Mouse (Mus musculus): Measurements from ENCODE around the gene Itgam. TPM values are rescaled to one million over a fixed set of nuclear protein-coding genes. Genes with fewer than 3 reads are reported as not detected.

Itgam gene
- polyA plus RNA-seq, 1 experiment from 2014 or later = 0.22 TPM

DNA sequence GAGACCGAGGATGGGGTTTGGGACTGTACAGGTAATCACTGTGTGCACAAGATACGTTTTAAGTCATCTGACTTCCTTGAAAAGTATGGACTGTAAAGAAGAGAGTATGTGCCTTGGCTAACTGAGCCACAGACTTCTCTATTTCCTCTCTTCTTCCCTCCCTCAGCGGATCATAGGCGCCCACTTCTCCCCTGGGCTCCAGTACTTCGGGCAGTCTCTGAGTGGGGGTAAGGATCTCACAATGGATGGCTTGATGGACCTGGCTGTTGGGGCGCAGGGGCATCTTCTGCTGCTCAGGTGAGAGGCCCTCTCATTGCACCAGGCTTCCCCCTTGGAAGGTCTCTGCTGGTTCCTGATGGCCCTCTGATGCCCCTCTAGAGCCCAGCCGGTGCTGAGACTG lies 45.0 kb downstream of the Itgam start:
- Histone ChIP-seq H3K27me3 (replicated peaks; ENCODE audit: control insufficient read depth, insufficient read depth, low read length) (no peaks in the 10 kb centered on the region), H3K4me2 (ENCODE audit: low read length) (no peak overlapping the region), H3K36me3 (ENCODE audit: control insufficient read depth, insufficient read depth, low read length) (no peaks in the 10 kb centered on the region), H3K9me3 (replicated peaks; ENCODE audit: control insufficient read depth, low read length) (no peaks in the 10 kb centered on the region), H3K27ac (ENCODE audit: low read depth, low read length) (no peak overlapping the region), H3K9ac (ENCODE audit: low read length) (no peak overlapping the region), H3K4me1 (ENCODE audit: control insufficient read depth, insufficient read depth, low read length) (no peaks in the 10 kb centered on the region), H3K4me3 (ENCODE audit: low read depth, low read length) (no peak overlapping the region)
- 88% methylated on average over 7 of the region's 7 CpGs for WGBS
- ATAC-seq (no peak), DNase-seq (ENCODE audit: low spot score) (no peak)

DNA sequence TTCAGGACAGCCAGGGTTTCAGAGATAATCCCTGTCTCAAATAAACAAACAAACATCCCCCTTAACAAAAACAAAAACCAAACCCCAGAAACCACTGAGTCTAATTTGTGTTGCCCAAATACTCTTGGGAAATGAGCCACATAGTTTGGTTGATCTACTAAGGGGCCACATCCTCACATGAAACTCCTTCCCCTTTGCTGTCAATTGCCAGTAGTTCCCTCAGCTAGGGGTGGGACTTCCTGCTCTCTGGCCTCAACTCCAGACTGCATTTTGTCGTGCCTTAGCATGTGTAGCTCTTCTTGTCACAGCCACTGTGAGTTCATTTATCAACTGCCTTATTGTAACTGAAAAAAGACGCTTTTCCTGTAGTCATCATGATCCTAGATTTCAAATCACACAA lies 47.9 kb downstream of the Itgam start:
- H3K36me3 ChIP-seq (ENCODE audit: control insufficient read depth, insufficient read depth, low read length) = no peaks in the 10 kb centered on the region
- H3K9me3 ChIP-seq (replicated peaks; ENCODE audit: control insufficient read depth, low read length) = no peaks in the 10 kb centered on the region
- ATAC-seq (no peak), DNase-seq (ENCODE audit: low spot score) (no peak)
- H3K27me3 ChIP-seq (replicated peaks; ENCODE audit: control insufficient read depth, insufficient read depth, low read length) = no peaks in the 10 kb centered on the region
- WGBS = 66% methylated on average over 2 of the region's 2 CpGs
- H3K4me2 ChIP-seq (ENCODE audit: low read length) = no peak overlapping the region
- no peaks in the 10 kb centered on the region for H3K4me1 ChIP-seq (ENCODE audit: control insufficient read depth, insufficient read depth, low read length)
- H3K27ac ChIP-seq (ENCODE audit: low read depth, low read length) = no peak overlapping the region
- H3K9ac ChIP-seq (ENCODE audit: low read length) = no peak overlapping the region
- no peak overlapping the region for H3K4me3 ChIP-seq (ENCODE audit: low read depth, low read length)

DNA sequence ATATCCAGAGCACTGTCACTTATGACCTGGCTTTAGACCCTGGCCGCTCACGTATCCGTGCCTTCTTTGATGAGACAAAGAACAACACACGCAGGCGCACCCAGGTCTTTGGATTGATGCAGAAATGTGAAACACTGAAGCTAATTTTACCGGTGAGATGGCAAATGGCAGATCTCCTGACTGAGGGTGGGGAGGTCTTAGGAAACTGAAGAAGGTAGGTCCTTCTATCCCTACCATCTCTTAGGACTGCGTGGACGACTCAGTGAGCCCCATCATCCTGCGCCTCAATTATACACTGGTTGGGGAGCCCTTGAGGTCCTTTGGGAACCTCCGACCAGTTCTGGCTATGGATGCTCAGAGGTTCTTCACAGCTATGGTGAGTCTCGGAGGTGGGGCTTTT lies 49.7 kb downstream of the Itgam start:
- WGBS = 92% methylated on average over 11 of the region's 11 CpGs
- Histone ChIP-seq H3K4me2 (ENCODE audit: low read length) (no peak overlapping the region), H3K9me3 (replicated peaks; ENCODE audit: control insufficient read depth, low read length) (no peaks in the 10 kb centered on the region), H3K4me1 (ENCODE audit: control insufficient read depth, insufficient read depth, low read length) (no peaks in the 10 kb centered on the region), H3K9ac (ENCODE audit: low read length) (no peak overlapping the region), H3K27me3 (replicated peaks; ENCODE audit: control insufficient read depth, insufficient read depth, low read length) (no peaks in the 10 kb centered on the region), H3K27ac (ENCODE audit: low read depth, low read length) (no peak overlapping the region), H3K4me3 (ENCODE audit: low read depth, low read length) (no peak overlapping the region), H3K36me3 (ENCODE audit: control insufficient read depth, insufficient read depth, low read length) (no peaks in the 10 kb centered on the region)
- ATAC-seq (no peak), DNase-seq (ENCODE audit: low spot score) (no peak)

DNA sequence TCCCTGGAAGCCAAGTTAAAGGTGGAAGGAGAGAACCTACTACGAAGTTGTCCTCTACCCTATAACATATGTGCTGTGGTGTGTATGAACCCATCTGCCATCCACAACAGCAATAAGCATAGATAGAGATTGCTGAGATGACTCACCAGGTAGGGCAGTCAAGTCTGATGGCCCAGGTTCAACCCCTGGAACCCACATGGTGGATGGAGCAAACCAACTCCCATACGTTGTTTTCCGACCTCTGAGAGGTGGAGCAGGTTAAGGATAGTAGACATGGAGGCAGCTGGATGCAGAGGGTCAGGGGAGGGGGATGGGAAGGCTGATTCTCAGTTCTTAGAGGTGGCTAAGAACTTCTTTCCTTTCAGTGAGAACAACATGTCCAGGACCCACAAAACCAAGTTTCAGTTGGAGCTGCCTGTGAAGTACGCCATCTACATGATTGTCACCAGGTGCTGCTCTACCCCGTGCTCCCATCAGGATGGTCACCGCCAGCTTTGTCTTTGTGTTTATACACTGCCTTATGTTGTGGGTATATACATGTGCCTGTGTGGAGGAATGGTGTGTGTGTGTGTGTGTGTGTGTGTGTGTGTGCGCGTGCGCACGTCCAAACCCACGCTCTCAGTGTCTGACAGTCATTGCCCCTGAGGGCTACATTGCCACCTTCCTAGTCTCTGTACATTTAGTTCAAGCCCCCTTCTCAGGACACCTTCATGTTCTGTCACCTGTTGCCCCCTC lies 52.1 kb downstream of the Itgam start:
- Histone ChIP-seq H3K4me3 (ENCODE audit: low read depth, low read length) (no peak overlapping the region), H3K9ac (ENCODE audit: low read length) (no peak overlapping the region), H3K27me3 (replicated peaks; ENCODE audit: control insufficient read depth, insufficient read depth, low read length) (no peaks in the 10 kb centered on the region), H3K4me2 (ENCODE audit: low read length) (no peak overlapping the region), H3K36me3 (ENCODE audit: control insufficient read depth, insufficient read depth, low read length) (no peaks in the 10 kb centered on the region), H3K9me3 (replicated peaks; ENCODE audit: control insufficient read depth, low read length) (no peaks in the 10 kb centered on the region), H3K27ac (ENCODE audit: low read depth, low read length) (no peak overlapping the region), H3K4me1 (ENCODE audit: control insufficient read depth, insufficient read depth, low read length) (no peaks in the 10 kb centered on the region)
- no peak for DNase-seq (ENCODE audit: low spot score)
- ATAC-seq = no peak
- 95% methylated on average over 11 of the region's 11 CpGs for WGBS

DNA sequence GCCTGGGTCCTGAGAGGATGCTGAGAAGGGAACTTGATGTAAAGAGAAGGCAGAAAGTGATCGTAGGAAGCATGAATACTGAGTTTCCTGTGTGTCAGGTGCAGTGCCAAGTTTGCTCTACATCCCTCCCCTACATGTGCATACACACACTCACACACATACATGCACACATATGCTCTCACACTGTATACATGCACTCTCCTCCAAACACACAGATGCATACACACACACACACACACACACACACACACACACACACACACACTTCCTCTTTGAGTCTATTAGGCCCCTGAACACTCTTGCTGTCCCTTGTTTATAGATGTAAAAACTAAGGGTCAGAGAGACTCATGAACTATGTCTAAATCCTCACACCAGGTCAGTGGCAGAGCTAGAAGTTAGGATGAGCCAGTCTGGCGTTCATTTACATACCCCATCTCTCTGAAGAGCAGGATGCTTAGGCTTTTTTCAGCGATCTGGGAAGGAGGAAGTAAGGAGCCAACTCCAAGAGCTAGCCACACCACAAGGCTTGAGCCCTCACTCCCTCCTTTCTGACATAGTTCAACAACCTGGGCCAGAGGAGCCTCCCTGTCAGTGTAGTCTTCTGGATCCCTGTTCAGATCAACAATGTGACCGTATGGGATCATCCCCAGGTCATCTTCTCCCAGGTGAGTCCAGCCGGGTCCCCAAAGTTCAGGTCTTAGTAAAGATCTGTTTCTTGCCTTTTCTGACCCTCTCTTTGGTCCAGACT lies 52.9 kb downstream of the Itgam start:
- no peak for ATAC-seq
- Histone ChIP-seq H3K4me2 (ENCODE audit: low read length) (no peak overlapping the region), H3K27ac (ENCODE audit: low read depth, low read length) (no peak overlapping the region), H3K9ac (ENCODE audit: low read length) (no peak overlapping the region), H3K4me1 (ENCODE audit: control insufficient read depth, insufficient read depth, low read length) (no peaks in the 10 kb centered on the region), H3K36me3 (ENCODE audit: control insufficient read depth, insufficient read depth, low read length) (no peaks in the 10 kb centered on the region), H3K4me3 (ENCODE audit: low read depth, low read length) (no peak overlapping the region), H3K27me3 (replicated peaks; ENCODE audit: control insufficient read depth, insufficient read depth, low read length) (no peaks in the 10 kb centered on the region), H3K9me3 (replicated peaks; ENCODE audit: control insufficient read depth, low read length) (no peaks in the 10 kb centered on the region)
- DNase-seq (ENCODE audit: low spot score) = no peak
- 82% methylated on average over 5 of the region's 5 CpGs for WGBS

DNA sequence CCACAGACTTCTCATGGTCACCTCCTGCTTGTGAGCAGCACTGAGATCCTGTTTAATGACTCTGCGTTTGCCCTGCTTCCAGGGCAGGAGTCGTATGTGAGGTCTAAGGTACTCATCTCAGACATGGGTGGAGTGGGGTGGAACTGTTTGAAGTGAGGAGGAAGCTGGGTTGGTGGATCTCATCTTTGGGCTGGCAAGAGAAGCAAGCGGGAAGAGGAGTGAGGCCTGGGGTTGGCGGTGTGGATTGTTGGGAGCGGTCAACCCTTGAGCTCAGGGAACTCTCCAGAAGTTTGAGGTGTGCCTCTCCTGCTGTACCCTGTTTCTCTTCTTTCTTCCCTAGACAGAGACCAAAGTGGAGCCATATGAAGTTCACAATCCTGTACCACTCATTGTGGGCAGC lies 54.0 kb downstream of the Itgam start:
- 83% methylated on average over 5 of the region's 5 CpGs for WGBS
- H3K4me2 ChIP-seq (ENCODE audit: low read length) = no peak overlapping the region
- H3K4me1 ChIP-seq (ENCODE audit: control insufficient read depth, insufficient read depth, low read length) = no peaks in the 10 kb centered on the region
- H3K27me3 ChIP-seq (replicated peaks; ENCODE audit: control insufficient read depth, insufficient read depth, low read length) = no peaks in the 10 kb centered on the region
- H3K36me3 ChIP-seq (ENCODE audit: control insufficient read depth, insufficient read depth, low read length) = no peaks in the 10 kb centered on the region
- H3K9ac ChIP-seq (ENCODE audit: low read length) = no peak overlapping the region
- no peak overlapping the region for H3K27ac ChIP-seq (ENCODE audit: low read depth, low read length)
- no peak for DNase-seq (ENCODE audit: low spot score)
- ATAC-seq = no peak
- no peak overlapping the region for H3K4me3 ChIP-seq (ENCODE audit: low read depth, low read length)
- H3K9me3 ChIP-seq (replicated peaks; ENCODE audit: control insufficient read depth, low read length) = no peaks in the 10 kb centered on the region

DNA sequence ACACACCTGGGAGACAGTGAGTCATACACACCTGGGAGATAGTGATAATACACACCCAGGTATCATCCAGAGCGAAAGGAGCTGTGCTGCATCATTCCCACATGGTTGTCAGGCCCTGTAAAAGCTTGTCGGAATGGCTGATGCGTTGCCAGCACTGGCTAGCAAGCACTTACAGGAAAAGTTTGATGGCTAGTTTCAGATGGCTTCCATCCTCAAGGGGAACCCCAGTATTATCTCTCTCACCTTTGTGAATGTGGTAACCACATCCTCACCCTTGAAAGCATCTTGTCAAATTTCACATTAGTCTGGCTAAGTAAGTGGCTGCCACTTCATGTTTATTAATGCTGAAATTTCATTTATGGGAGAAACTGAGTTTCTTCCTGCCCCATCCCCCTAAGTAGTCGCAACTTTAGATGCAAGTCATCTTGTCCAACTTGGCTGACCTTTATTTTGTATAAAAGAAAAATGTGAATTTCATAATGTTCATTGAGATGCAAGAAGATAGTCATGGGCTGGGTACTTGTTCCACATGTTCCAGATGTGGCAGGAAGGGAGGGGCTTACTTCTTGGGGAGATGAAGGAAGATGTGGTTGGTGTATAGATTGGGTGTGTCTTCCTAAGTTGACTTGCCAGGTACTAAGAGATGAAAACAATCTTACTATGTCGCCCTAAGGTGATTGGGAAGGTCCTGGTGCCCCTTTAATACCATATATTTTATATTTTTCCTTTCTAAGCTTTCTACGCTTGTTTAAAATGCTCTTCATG lies 57.5 kb downstream of the Itgam start:
- Histone ChIP-seq H3K9me3 (replicated peaks; ENCODE audit: control insufficient read depth, low read length) (no peaks in the 10 kb centered on the region), H3K4me1 (ENCODE audit: control insufficient read depth, insufficient read depth, low read length) (no peaks in the 10 kb centered on the region), H3K27me3 (replicated peaks; ENCODE audit: control insufficient read depth, insufficient read depth, low read length) (no peaks in the 10 kb centered on the region), H3K4me2 (ENCODE audit: low read length) (no peak overlapping the region), H3K27ac (ENCODE audit: low read depth, low read length) (no peak overlapping the region), H3K36me3 (ENCODE audit: control insufficient read depth, insufficient read depth, low read length) (no peaks in the 10 kb centered on the region), H3K9ac (ENCODE audit: low read length) (no peak overlapping the region), H3K4me3 (ENCODE audit: low read depth, low read length) (no peak overlapping the region)
- no peak for ATAC-seq
- no peak for DNase-seq (ENCODE audit: low spot score)
- 84% methylated on average over 6 of the region's 6 CpGs for WGBS

DNA sequence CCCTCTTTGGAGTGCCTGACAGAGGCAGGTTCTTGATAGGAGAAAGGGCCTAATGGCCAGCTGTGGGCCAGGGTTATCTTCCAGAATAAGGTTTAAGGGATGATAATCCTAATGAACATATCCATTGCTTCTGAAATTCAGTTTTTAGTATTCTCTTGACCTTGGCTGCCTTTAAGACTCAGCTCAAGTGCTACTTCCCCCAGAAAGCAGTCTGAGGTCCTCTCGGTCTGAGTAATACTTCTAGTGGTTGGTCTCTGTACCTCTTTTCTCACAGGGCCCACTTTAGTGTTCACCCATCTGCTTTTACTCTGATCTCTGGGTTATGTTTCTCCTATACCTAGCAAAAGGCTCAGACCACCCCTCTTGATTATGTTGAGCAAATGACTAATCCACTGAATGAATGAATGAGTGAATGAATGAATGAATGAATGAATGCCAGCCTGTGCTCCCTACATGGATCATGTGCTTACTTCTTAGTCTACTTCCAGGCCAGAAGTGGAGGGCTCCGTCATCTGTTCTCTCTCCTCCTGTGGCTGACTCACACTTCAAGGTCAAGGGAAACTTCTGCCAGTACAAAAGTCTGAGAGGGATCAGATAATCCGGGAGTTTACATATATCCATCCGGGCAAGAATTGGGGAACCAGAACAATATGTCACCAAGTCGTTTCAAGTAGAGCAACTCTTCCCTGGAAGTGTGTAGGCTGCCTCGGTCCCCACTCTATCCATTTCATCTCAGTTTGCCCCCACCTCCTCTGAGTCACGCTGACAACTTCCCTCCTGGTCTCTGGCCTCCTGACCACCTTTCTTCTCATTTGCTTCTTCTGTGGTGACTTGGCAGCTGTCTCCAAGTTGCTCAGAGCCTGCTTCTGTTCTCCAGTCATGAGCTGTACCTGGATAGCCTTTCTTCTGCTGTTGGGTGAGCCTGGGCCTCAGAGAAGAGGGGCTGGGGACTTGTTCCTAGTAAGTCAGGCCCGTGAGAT lies 66.6 kb downstream of the Itgam start, which contains the start of gene Itgax:
TSS of gene Itgax (plus strand) at position 807 of the 980 bp plus-strand sequence.
- no peak within 1 kb of the TSS for H3K9ac ChIP-seq (ENCODE audit: low read length)
- H3K36me3 ChIP-seq (ENCODE audit: control insufficient read depth, insufficient read depth, low read length) = no peaks in the 10 kb centered on the region
- 86% methylated on average over 8 of the region's 8 CpGs for WGBS
- no peaks in the 10 kb centered on the region for H3K9me3 ChIP-seq (replicated peaks; ENCODE audit: control insufficient read depth, low read length)
- H3K4me2 ChIP-seq (ENCODE audit: low read length) = no peak within 1 kb of the TSS
- no peak for ATAC-seq
- no peak within 1 kb of the TSS for H3K4me3 ChIP-seq (ENCODE audit: low read depth, low read length)
- no peak within 1 kb of the TSS for H3K27ac ChIP-seq (ENCODE audit: low read depth, low read length)
- no peak for DNase-seq (ENCODE audit: low spot score)
- H3K27me3 ChIP-seq (replicated peaks; ENCODE audit: control insufficient read depth, insufficient read depth, low read length) = no peaks in the 10 kb centered on the region
- H3K4me1 ChIP-seq (ENCODE audit: control insufficient read depth, insufficient read depth, low read length) = no peaks in the 10 kb centered on the region

All from forebrain, embryonic 14.5 days (tissue).